Mouse (Mus musculus) 3134 (cell line): ENCODE results near the gene Iqschfp.

Source experiments
- DNase-seq: peaks from one replicate; pipeline ENCODE4 v3.0.0-alpha.2; 2011; ENCODE audit warnings: low spot score; ENCODE audit not compliant: insufficient read length; ENCODE audit errors: extremely low read depth

Gene Iqschfp

GRCm38 (mm10) chr3:68412262-68412661 lies 520.2 kb downstream of the Iqschfp start:
- no peak for DNase-seq

GRCm38 (mm10) chr3:68419792-68420191 lies 527.8 kb downstream of the Iqschfp start:
- DNase-seq, result no peak

DNA sequence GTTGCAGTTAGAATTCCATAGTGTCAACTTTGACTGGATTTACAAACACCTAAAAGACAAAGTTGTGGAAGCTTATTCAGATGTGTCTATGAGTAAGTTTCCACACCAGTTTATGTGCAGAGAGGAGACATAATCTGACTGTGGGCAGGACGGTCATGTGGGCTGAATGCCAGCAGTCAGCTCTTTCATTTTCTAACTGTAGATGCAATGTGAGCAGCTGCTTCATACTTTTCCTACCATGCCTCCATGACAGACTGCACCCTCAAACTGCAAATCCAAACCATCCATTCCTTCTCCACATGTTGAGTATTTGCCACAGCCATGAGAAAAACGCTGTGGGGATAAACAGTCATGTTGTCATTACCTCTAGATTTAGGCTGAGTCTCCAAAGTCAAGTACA lies 528.9 kb downstream of the Iqschfp start:
- DNase-seq, result no peak

GRCm38 (mm10) chr3:68421849-68422248 lies 529.8 kb downstream of the Iqschfp start:
- no peak for DNase-seq

- DNase-seq, result no peak
Measured at GRCm38 (mm10) chr3:68428081-68428480, 536.0 kb downstream of the Iqschfp start.

GRCm38 (mm10) chr3:68434435-68434834 lies 542.4 kb downstream of the Iqschfp start:
- DNase-seq, result no peak

DNA sequence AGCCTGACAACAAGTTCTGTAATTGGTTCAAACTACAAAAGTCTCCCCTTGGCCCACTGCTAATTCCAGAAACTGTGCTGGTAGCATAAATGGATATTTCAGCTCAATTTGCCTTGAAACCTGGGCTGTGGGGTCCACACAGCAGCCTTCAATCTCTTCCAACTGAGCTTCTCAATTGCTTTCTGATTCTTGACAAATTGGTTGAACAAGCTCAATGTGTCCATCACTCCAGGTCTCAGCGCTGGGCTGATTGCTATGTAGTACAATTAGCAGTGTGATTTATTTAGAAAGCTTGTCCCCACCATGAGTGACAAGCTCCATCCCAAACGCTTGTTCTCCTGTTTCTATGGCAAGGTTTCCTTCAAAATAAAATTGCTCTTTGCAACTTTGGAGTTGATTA lies 542.9 kb downstream of the Iqschfp start:
- DNase-seq, result no peak

DNA sequence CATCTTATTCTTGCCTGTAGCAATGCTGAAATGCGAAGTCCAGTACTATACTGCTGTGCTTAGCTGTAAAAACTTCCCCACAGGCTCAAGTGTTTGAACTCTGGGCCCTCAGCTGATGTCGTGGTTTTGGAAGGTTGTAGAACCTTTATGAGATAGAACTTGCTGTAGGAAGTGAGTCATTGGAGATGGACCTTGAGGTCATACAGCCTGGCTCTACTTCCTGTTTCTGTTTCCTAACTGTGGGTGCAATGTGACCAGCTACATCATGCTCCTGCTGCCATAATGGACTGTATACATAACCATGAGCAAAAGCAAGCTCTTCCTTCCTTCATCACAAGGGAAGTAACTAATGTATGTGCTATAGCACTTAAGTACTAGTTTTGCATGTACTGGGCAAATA lies 556.4 kb downstream of the Iqschfp start:
- no peak for DNase-seq

DNA sequence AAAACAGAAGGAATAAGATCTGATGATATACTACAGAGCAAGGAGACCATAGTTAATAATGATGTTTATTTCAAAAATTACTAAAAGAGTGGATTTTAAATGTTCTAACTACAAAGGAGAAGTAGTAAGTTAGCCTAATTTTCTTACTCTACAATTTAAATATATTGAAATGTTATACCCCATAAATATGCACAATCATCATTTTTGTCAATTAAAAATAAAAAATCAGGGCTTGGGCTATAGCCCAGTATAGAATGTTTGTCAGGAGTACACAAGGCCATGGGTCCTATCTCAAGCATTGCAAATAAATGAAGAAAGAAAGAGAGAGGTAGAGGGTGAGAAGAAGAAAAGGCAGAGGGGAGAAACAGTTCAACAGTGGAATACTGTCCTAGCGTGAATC lies 559.6 kb downstream of the Iqschfp start:
- no peak for DNase-seq

- no peak for DNase-seq
Measured at GRCm38 (mm10) chr3:68453266-68453665, 561.2 kb downstream of the Iqschfp start.

- DNase-seq, result no peak
Measured at GRCm38 (mm10) chr3:68453719-68454455, 561.9 kb downstream of the Iqschfp start.

- no peak for DNase-seq
Measured at GRCm38 (mm10) chr3:68466643-68467042, 574.6 kb downstream of the Iqschfp start.

- DNase-seq, result no peak
Measured at GRCm38 (mm10) chr3:68467941-68468687, 576.1 kb downstream of the Iqschfp start.

GRCm38 (mm10) chr3:68469643-68470042 lies 577.6 kb downstream of the Iqschfp start:
- DNase-seq, result no peak

DNA sequence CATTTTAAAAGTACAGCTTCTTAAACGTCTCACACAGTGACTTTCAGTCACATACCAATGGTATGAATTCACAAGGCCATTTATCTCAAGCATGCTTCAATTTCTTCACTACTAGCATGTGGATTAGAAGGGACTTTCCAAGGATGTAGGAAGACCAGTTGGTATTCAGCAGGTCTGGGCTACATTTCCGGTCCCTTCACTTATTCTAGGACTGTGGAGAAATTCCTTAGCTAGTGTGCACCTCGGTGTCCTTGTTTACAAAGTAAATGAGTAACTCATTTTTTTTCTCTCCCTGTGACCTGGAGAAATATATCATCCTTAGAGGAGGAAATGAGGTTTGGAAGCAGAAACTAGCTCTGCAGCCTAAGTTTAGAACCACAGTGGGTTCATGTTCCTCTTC lies 578.0 kb downstream of the Iqschfp start:
- no peak for DNase-seq

- no peak for DNase-seq
Measured at GRCm38 (mm10) chr3:68470622-68471021, 578.6 kb downstream of the Iqschfp start.

GRCm38 (mm10) chr3:68476336-68476735 lies 584.3 kb downstream of the Iqschfp start:
- DNase-seq, result no peak

DNA sequence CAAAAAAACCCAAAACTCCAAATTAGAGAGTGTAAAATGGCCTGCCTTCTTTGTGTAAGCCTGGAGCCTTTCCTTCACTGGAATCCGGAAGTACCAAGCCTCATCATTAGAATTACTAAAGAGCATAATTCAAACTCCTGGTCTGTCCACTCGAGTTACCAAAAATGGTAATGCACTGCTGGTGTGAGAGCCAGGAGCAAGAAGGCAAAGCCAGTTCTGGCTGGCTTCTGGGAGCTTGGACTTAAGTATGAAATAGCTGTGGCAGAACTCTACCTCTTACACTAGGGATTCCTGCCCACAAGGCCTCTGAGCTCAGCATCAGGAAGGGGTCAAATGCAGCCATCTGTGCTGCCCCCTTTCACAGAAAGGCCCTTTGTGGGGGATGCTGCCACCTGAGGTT lies 585.4 kb downstream of the Iqschfp start:
- no peak for DNase-seq

DNA sequence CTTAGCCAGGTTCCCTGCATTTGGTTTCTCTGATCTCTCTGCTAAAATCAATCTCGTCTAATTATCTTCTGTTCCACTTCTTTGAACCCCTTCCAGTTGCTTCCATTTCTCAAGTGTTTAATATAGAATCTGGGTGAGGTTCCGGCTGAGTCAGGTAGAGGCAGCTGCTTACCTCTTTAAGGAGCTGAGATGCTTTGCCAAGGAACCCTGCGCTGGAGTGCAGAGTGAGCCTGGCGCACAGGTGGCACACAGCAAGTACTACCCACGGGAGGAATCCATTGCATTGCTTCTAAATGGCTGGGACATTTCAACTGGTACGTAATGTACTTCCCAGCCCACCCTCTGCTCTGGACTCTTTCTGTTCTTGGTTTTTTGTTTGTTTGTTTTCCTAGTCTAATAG lies 587.2 kb downstream of the Iqschfp start:
- DNase-seq, result no peak

DNA sequence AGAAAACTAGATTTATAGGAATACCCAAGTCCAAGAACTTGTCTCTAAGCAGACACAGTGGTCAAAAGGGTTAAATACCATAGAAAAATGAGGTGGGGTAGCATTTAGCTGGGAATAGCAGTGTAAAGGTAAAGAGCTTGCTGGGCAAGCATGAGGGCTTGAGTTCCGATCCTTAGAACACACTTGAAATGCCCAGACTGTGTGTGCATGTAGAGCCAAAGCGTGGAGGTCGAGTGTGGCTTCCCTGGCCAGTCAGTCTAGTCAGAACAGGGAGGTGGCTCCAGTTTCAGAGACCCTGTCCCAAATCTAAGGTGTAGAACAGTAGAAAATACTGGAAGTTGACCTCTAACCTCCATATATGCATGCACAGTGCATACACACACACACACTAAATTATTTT lies 591.5 kb downstream of the Iqschfp start:
- DNase-seq, result no peak

- no peak for DNase-seq
Measured at GRCm38 (mm10) chr3:68484021-68484420, 592.0 kb downstream of the Iqschfp start.

- no peak for DNase-seq
Measured at GRCm38 (mm10) chr3:68484561-68484960, 592.5 kb downstream of the Iqschfp start.
